Comparison of ENCODE assay signal across 24 mouse cellular contexts in genomic region chr2:48154706-48155105, GRCm38 (mm10).
DNase-seq lines count a peak whose midpoint lies in the region; ATAC-seq and TF ChIP-seq lines count a peak whose summit lies in the region.
"Had no signal": no experiment of that assay in that cellular context is flagged by ENCODE, and none has a peak within 500 bp of the region (broad histone marks: within the 10 kb centered on the region; RNA-seq: fewer than 3 reads in every experiment).

No protein-coding gene starts in this region.

- H3K36me3 ChIP-seq in midbrain, embryonic 11.5 days (ENCODE audit: control insufficient read depth, insufficient read depth, low read length) = no peaks in the 10 kb centered on the region
- H3K36me3 ChIP-seq in midbrain, postnatal 0 days (ENCODE audit: insufficient read depth, low read length) = no peaks in the 10 kb centered on the region
- no peaks in the 10 kb centered on the region for H3K36me3 ChIP-seq in forebrain, embryonic 10.5 days (replicated peaks)
- H3K36me3 ChIP-seq in intestine, embryonic 16.5 days (ENCODE audit: control insufficient read depth, insufficient read depth, low read length) = no peaks in the 10 kb centered on the region
- H3K36me3 ChIP-seq: G1E; hindbrain, embryonic 12.5 days; hindbrain, embryonic 15.5 days had no signal

- H3K4me2 ChIP-seq in midbrain, embryonic 11.5 days = no peak overlapping the region
- no peak overlapping the region for H3K4me2 ChIP-seq in midbrain, postnatal 0 days (ENCODE audit: low read depth, low read length, poor library complexity, severe bottlenecking)
- H3K4me2 ChIP-seq in intestine, embryonic 16.5 days (ENCODE audit: low read depth, low read length) = no peak overlapping the region
- H3K4me2 ChIP-seq: heart, embryonic 11.5 days; hindbrain, embryonic 12.5 days; hindbrain, embryonic 15.5 days had no signal

- peak; percentile 57 for DNase-seq in midbrain, embryonic 11.5 days (ENCODE audit: low spot score, missing footprints)
- no peak for DNase-seq in midbrain, postnatal 0 days (ENCODE audit: low spot score)
- peak; percentile 13 to 14 for DNase-seq in layer of hippocampus, adult 8-10 months (ENCODE audit: low spot score in 2 of 2)
- DNase-seq in layer of hippocampus, postnatal 36 days = peak; percentile 17 to 18
- no peak for DNase-seq in forebrain, embryonic 10.5 days (ENCODE audit: extremely low spot score, low spot score)
- DNase-seq: adrenal gland, postnatal 10 days; adrenal gland, postnatal 36 days; B cell, adult 2 months; cerebellum, adult 11-12 months; cerebellum, adult 8-10 months; cerebellum, postnatal 10 days; forebrain, postnatal 0 days; gastrocnemius, adult 2 months; gastrocnemius, postnatal 14 days; heart, adult 11 months had no signal

- H3K9me3 ChIP-seq in midbrain, embryonic 11.5 days (ENCODE audit: control insufficient read depth, low read length) = no peaks in the 10 kb centered on the region
- no peaks in the 10 kb centered on the region for H3K9me3 ChIP-seq in midbrain, postnatal 0 days (ENCODE audit: low read length)
- H3K9me3 ChIP-seq in forebrain, embryonic 10.5 days = no peaks in the 10 kb centered on the region
- H3K9me3 ChIP-seq in intestine, embryonic 16.5 days (ENCODE audit: control insufficient read depth, low read length) = no peaks in the 10 kb centered on the region
- H3K9me3 ChIP-seq: G1E; hindbrain, embryonic 12.5 days; hindbrain, embryonic 15.5 days had no signal

- ATAC-seq in midbrain, embryonic 11.5 days (ENCODE audit: low FRiP score) = no peak
- no peak for ATAC-seq in midbrain, postnatal 0 days (ENCODE audit: low FRiP score)
- ATAC-seq in intestine, embryonic 16.5 days = no peak
- ATAC-seq in cerebellum, adult (ENCODE audit: insufficient number of reproducible peaks, low FRiP score, low TSS enrichment) = no peak
- ATAC-seq: forebrain, embryonic 14.5 days; forebrain, postnatal 0 days; Patski had no signal

- H3K9ac ChIP-seq in midbrain, embryonic 11.5 days (ENCODE audit: low read length) = no peak overlapping the region
- H3K9ac ChIP-seq in midbrain, postnatal 0 days (replicated peaks; ENCODE audit: low read length, poor library complexity, severe bottlenecking) = no peak overlapping the region
- H3K9ac ChIP-seq in intestine, embryonic 16.5 days (ENCODE audit: low read depth, low read length) = no peak overlapping the region
- H3K9ac ChIP-seq: forebrain, postnatal 0 days; hindbrain, embryonic 12.5 days; hindbrain, embryonic 15.5 days had no signal

- H3K27me3 ChIP-seq in midbrain, embryonic 11.5 days (ENCODE audit: control insufficient read depth, insufficient read depth, low read length) = no peaks in the 10 kb centered on the region
- no peaks in the 10 kb centered on the region for H3K27me3 ChIP-seq in midbrain, postnatal 0 days (ENCODE audit: insufficient read depth, low read length)
- no peaks in the 10 kb centered on the region for H3K27me3 ChIP-seq in forebrain, embryonic 10.5 days (ENCODE audit: poor library complexity, severe bottlenecking)
- no peaks in the 10 kb centered on the region for H3K27me3 ChIP-seq in intestine, embryonic 16.5 days (replicated peaks; ENCODE audit: control insufficient read depth, insufficient read depth, low read length)
- H3K27me3 ChIP-seq: CH12.LX; hindbrain, embryonic 12.5 days; hindbrain, embryonic 15.5 days had no signal

- WGBS in midbrain, embryonic 11.5 days = 81% methylated on average over 3 of the region's 3 CpGs
- WGBS in midbrain, postnatal 0 days = 83% methylated on average over 3 of the region's 3 CpGs
- 87% methylated on average over 3 of the region's 3 CpGs for WGBS in forebrain, embryonic 10.5 days
- 87% methylated on average over 3 of the region's 3 CpGs for WGBS in intestine, embryonic 16.5 days

- H3K27ac ChIP-seq in midbrain, embryonic 11.5 days (ENCODE audit: low read depth, low read length) = no peak overlapping the region
- no peak overlapping the region for H3K27ac ChIP-seq in midbrain, postnatal 0 days (ENCODE audit: low read depth, low read length)
- H3K27ac ChIP-seq in forebrain, embryonic 10.5 days = no peak overlapping the region
- no peak overlapping the region for H3K27ac ChIP-seq in intestine, embryonic 16.5 days (ENCODE audit: low read length)
- H3K27ac ChIP-seq: gastrocnemius, adult 2 months; hindbrain, embryonic 12.5 days; hindbrain, embryonic 15.5 days had no signal

- H3K4me3 ChIP-seq in midbrain, embryonic 11.5 days (ENCODE audit: low read depth, low read length) = no peak overlapping the region
- no peak overlapping the region for H3K4me3 ChIP-seq in midbrain, postnatal 0 days (ENCODE audit: low read depth, low read length)
- H3K4me3 ChIP-seq in forebrain, embryonic 10.5 days = no peak overlapping the region
- no peak overlapping the region for H3K4me3 ChIP-seq in intestine, embryonic 16.5 days (ENCODE audit: low read length)
- H3K4me3 ChIP-seq: gastrocnemius, adult 2 months; hindbrain, embryonic 12.5 days; hindbrain, embryonic 15.5 days had no signal

- H3K4me1 ChIP-seq in midbrain, embryonic 11.5 days (ENCODE audit: control insufficient read depth, insufficient read depth, low read length) = no peaks in the 10 kb centered on the region
- H3K4me1 ChIP-seq in midbrain, postnatal 0 days (ENCODE audit: insufficient read depth, low read length) = no peaks in the 10 kb centered on the region
- no peaks in the 10 kb centered on the region for H3K4me1 ChIP-seq in forebrain, embryonic 10.5 days
- no peaks in the 10 kb centered on the region for H3K4me1 ChIP-seq in intestine, embryonic 16.5 days (ENCODE audit: control insufficient read depth, insufficient read depth, low read length)
- H3K4me1 ChIP-seq: hindbrain, embryonic 12.5 days; hindbrain, embryonic 15.5 days had no signal

- no peak for TF ChIP-seq CTCF in midbrain, postnatal 0 days (IDR thresholded peaks at IDR 0.05)

Comparison
In these comparisons a context has a peak if more than half of its experiments do, and no peak if none do; other contexts are left out.
1. DNase-seq: peak in midbrain, embryonic 11.5 days (single experiment), layer of hippocampus, adult 8-10 months (2 of 2) and layer of hippocampus, postnatal 36 days (2 of 2); none in midbrain, postnatal 0 days (single experiment) and forebrain, embryonic 10.5 days (single experiment).